Mouse (Mus musculus) embryonic facial prominence, embryonic 11.5 days (tissue): ENCODE results near the gene Lamc3. TPM values are rescaled to one million over a fixed set of nuclear protein-coding genes. Genes with fewer than 3 reads are reported as not detected.

ENCODE experiments used
- ATAC-seq: fragments of 200-750 bp; cut with Nextera tagmentation; replicated peaks from 2 replicates; pipeline ENCODE4 v1.8.0; 2017; ENCODE audit warnings: low read depth; ENCODE audit not compliant: insufficient number of reproducible peaks, low FRiP score, low TSS enrichment
- DNase-seq: peaks from one replicate; pipeline ENCODE4 v3.0.0-alpha.2; 2015; ENCODE audit warnings: low spot score
- H3K27ac ChIP-seq: fragments of 300-500 bp; sonication (generic); replicated peaks from 2 replicates; pipeline ENCODE4 v1.5.1; 2014; ENCODE audit warnings: mild to moderate bottlenecking, low read depth, low read length, control low read depth
- H3K27me3 ChIP-seq: fragments of 300-500 bp; sonication (generic); 2 replicates; pipeline ENCODE4 v1.6.1; 2014; ENCODE audit warnings: mild to moderate bottlenecking, low read length, moderate library complexity, mixed read lengths; ENCODE audit not compliant: control insufficient read depth, insufficient read depth
- H3K36me3 ChIP-seq: fragments of 300-500 bp; sonication (generic); replicated peaks from 2 replicates; pipeline ENCODE4 v1.6.1; 2014; ENCODE audit warnings: low read depth, mild to moderate bottlenecking, low read length, moderate library complexity, mixed read lengths; ENCODE audit not compliant: control insufficient read depth, insufficient read depth
- H3K4me1 ChIP-seq: fragments of 300-500 bp; sonication (generic); 2 replicates; pipeline ENCODE4 v1.6.1; 2014; ENCODE audit warnings: low read length, mixed read lengths; ENCODE audit not compliant: control insufficient read depth, insufficient read depth
- H3K4me2 ChIP-seq: fragments of 300-500 bp; sonication (generic); 2 replicates; pipeline ENCODE4 v1.6.1; 2014; ENCODE audit warnings: low read depth, mild to moderate bottlenecking, control low read depth, low read length, moderate library complexity
- H3K4me3 ChIP-seq: fragments of 300-500 bp; sonication (generic); 2 replicates; pipeline ENCODE4 v1.5.1; 2014; ENCODE audit warnings: low read depth, low read length, control low read depth
- H3K9ac ChIP-seq: fragments of 300-500 bp; sonication (generic); replicated peaks from 2 replicates; pipeline ENCODE4 v1.6.1; 2014; ENCODE audit warnings: mild to moderate bottlenecking, control low read depth, low read length
- H3K9me3 ChIP-seq: fragments of 300-500 bp; sonication (generic); replicated peaks from 2 replicates; pipeline ENCODE4 v1.6.1; 2016; ENCODE audit warnings: mild to moderate bottlenecking, low read length, inconsistent platforms, mixed read lengths; ENCODE audit not compliant: control insufficient read depth
- WGBS: fragments of 180-500 bp; shearing (Covaris S2); extraction: QIAGEN DNeasy Blood & Tissue Kit; methylation state at CpG from one replicate; pipeline ENCODE4 v1.1.7; 2014; 5-methylcytosine and 5-hydroxymethylcytosine counted together
- polyA plus RNA-seq: library from polyadenylated mRNA; unstranded; fragments of >200 nt; fragmentation: Nextera tagmentation; extraction: Ambion mirVana; gene quantifications from 2 replicates; pipeline ENCODE4 v1.2.1, GENCODE M21; 2014

The Lamc3 gene
- polyA plus RNA-seq, 1 experiment from 2014 or later: 0.84 TPM

- ATAC-seq (no peak), DNase-seq (no peak)
- no peak overlapping the region for H3K4me2 ChIP-seq
- no peak overlapping the region for H3K27ac ChIP-seq
- no peak overlapping the region for H3K9ac ChIP-seq
- H3K4me3 ChIP-seq: no peak overlapping the region
- H3K4me1 ChIP-seq: no peaks in the 10 kb centered on the region
- H3K27me3 ChIP-seq: no peaks in the 10 kb centered on the region
- no peaks in the 10 kb centered on the region for H3K36me3 ChIP-seq
- WGBS: 30% methylated on average over 2 of the region's 2 CpGs
- no peaks in the 10 kb centered on the region for H3K9me3 ChIP-seq
Measured at GRCm38 (mm10) chr2:31865794-31866193, 21.3 kb upstream of the Lamc3 start.

GRCm38 (mm10) chr2:31867773-31868537, 19.1 kb upstream of the Lamc3 start:
- Histone ChIP-seq H3K27ac (no peak overlapping the region), H3K4me3 (no peak overlapping the region), H3K36me3 (no peaks in the 10 kb centered on the region), H3K4me2 (no peak overlapping the region), H3K9me3 (no peaks in the 10 kb centered on the region), H3K4me1 (no peaks in the 10 kb centered on the region), H3K9ac (no peak overlapping the region), H3K27me3 (no peaks in the 10 kb centered on the region)
- ATAC-seq: no peak
- 78% methylated on average over 8 of the region's 8 CpGs for WGBS
- no peak for DNase-seq

DNA sequence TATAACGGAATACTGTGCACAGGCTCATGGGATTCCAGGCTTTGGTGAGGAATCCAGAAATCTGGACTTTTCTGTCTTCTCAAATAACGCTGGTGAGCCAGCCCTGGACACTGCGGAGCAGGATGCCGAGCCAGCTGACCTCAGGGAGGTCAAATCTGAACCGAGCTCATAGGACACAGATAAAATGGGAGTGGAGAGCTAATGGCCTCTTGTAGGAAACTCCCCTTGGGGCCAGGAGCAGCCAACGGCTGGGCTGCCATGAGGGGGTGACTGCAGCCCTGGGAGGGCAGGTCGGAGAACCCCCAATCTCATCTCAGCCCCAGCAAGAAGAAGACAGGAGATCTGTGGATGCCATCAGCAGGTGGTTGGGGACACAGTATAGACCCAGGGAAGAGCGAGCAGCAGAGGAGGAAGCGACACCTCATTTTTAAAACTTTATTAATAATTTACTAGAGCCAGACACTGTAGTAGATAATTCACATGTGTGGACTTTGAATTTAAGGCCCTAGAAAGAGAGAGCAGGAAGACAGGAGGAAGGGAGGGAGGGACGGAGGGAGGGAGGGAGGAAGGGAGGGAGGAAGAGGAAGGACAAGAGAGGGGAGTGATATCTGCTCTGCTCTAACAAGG, 18.4 kb upstream of the Lamc3 start:
- DNase-seq: no peak
- no peak for ATAC-seq
- no peaks in the 10 kb centered on the region for H3K27me3 ChIP-seq
- no peaks in the 10 kb centered on the region for H3K9me3 ChIP-seq
- no peaks in the 10 kb centered on the region for H3K4me1 ChIP-seq
- H3K9ac ChIP-seq: no peak overlapping the region
- 58% methylated on average over 10 of the region's 10 CpGs for WGBS
- H3K36me3 ChIP-seq: no peaks in the 10 kb centered on the region
- no peak overlapping the region for H3K4me3 ChIP-seq
- H3K27ac ChIP-seq: no peak overlapping the region
- H3K4me2 ChIP-seq: no peak overlapping the region

DNA sequence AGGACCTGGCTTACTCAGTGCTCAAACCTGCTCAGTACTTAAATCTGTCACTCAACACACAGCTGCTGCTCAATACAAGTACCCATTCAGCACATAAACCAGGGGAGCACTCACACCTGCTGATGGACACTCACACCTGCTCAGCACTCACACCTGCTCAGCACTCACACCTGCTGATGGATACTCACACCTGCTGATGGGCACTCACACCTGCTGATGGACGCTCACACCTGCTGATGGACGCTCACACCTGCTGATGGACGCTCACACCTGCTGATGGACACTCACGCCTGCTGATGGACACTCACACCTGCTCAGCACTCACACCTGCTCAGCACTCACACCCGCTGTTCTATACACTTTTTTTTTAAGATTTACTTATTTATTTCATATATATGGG, 17.4 kb upstream of the Lamc3 start:
- ATAC-seq (no peak), DNase-seq (no peak)
- H3K9ac ChIP-seq: no peak overlapping the region
- H3K27ac ChIP-seq: no peak overlapping the region
- H3K4me1 ChIP-seq: no peaks in the 10 kb centered on the region
- no peak overlapping the region for H3K4me3 ChIP-seq
- H3K36me3 ChIP-seq: no peaks in the 10 kb centered on the region
- no peak overlapping the region for H3K4me2 ChIP-seq
- no peaks in the 10 kb centered on the region for H3K9me3 ChIP-seq
- H3K27me3 ChIP-seq: no peaks in the 10 kb centered on the region
- 96% methylated on average over 5 of the region's 5 CpGs for whole genome bisulfite sequencing

DNA sequence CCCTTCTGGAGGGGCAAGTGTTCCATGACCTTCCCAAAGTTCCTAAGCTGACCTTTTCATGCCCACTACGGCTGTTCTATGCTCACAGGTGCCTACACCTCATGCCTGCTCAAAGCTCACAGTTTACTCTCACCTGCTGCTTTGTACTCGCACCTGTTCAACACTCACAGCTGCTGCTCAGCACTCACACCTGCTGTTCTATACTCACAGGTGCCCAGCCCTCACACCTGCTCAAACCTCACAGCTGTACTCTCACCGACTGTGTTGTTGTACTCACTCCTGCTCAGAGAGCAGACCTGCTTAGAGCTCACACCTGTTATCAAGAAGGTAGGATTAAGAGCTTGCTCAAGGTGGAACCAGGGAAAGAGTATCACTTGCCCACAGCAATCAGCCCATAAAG, 16.4 kb upstream of the Lamc3 start:
- H3K4me1 ChIP-seq: no peaks in the 10 kb centered on the region
- no peaks in the 10 kb centered on the region for H3K9me3 ChIP-seq
- WGBS: 69% methylated on average over 3 of the region's 3 CpGs
- H3K27me3 ChIP-seq: no peaks in the 10 kb centered on the region
- no peak overlapping the region for H3K9ac ChIP-seq
- no peak overlapping the region for H3K4me3 ChIP-seq
- H3K4me2 ChIP-seq: no peak overlapping the region
- no peak for DNase-seq
- no peak overlapping the region for H3K27ac ChIP-seq
- H3K36me3 ChIP-seq: no peaks in the 10 kb centered on the region
- ATAC-seq: no peak

DNA sequence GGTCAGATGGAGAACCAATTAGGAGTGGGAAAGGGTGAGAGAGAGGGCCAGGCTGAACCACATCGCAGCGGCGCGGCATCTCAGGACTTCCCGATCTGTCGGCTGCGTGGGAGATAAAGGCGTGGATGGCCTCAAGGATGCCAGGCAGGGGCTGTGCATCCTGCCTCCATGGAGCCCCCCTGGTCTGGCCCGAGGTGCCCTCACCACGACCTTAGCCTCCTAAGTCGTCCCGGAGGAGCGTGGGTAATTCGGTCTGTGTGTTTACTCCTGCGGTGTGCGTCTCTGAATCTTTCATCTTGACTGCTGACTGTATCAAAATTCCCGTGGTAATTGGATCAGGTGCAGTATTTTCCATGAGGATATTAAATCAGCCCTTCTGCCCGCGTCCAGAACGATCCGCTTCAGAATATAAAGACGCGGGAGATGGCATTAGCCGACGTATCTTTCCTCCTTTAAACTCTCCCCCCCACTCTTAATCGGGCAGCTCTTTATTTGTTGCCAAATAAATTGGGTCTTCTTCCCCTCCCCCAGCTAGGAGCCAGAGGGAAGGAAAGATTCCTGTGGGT, 12.7 kb upstream of the Lamc3 start:
- H3K27me3 ChIP-seq: no peaks in the 10 kb centered on the region
- no peak for ATAC-seq
- WGBS: 67% methylated on average over 26 of the region's 26 CpGs

GRCm38 (mm10) chr2:31876446-31876845, 10.6 kb upstream of the Lamc3 start:
- WGBS: 28% methylated on average over 12 of the region's 12 CpGs
- no peaks in the 10 kb centered on the region for H3K4me1 ChIP-seq
- no peaks in the 10 kb centered on the region for H3K9me3 ChIP-seq
- H3K9ac ChIP-seq: no peak overlapping the region
- no peak for ATAC-seq
- H3K36me3 ChIP-seq: no peaks in the 10 kb centered on the region
- no peak for DNase-seq
- no peak overlapping the region for H3K4me3 ChIP-seq
- H3K4me2 ChIP-seq: no peak overlapping the region
- no peak overlapping the region for H3K27ac ChIP-seq
- H3K27me3 ChIP-seq: no peaks in the 10 kb centered on the region

More for the DNA sequence above, 12.7 kb upstream of the Lamc3 start:
- no peaks in the 10 kb centered on the region for H3K9me3 ChIP-seq
- no peak overlapping the region for H3K27ac ChIP-seq
- H3K36me3 ChIP-seq: no peaks in the 10 kb centered on the region
- H3K4me3 ChIP-seq: no peak overlapping the region
- H3K9ac ChIP-seq: no peak overlapping the region
- DNase-seq: peak; percentile 12
- H3K4me1 ChIP-seq: no peaks in the 10 kb centered on the region
- no peak overlapping the region for H3K4me2 ChIP-seq

GRCm38 (mm10) chr2:31878610-31879009, 8.5 kb upstream of the Lamc3 start:
- no peak for ATAC-seq
- H3K27ac ChIP-seq: no peak overlapping the region
- H3K36me3 ChIP-seq: no peaks in the 10 kb centered on the region
- no peaks in the 10 kb centered on the region for H3K9me3 ChIP-seq
- peaks cover 16% of the 10 kb centered on the region; the same call in 1 of the 2 replicates for H3K27me3 ChIP-seq
- no peak overlapping the region for H3K4me2 ChIP-seq
- DNase-seq: no peak
- 82% methylated on average over 17 of the region's 17 CpGs for WGBS
- H3K9ac ChIP-seq: no peak overlapping the region
- H3K4me1 ChIP-seq: no peaks in the 10 kb centered on the region
- no peak overlapping the region for H3K4me3 ChIP-seq
